Mouse (Mus musculus) myocyte (in vitro differentiated cells): ENCODE results near the gene Prpf6. TPM values are rescaled to one million over a fixed set of nuclear protein-coding genes. Genes with fewer than 3 reads are reported as not detected.

Source experiments
- H3K27me3 ChIP-seq: one replicate; pipeline ENCODE4 v1.6.1; 2011; ENCODE audit not compliant: control insufficient read depth, insufficient read depth, insufficient read length
- H3K36me3 ChIP-seq: one replicate; pipeline ENCODE4 v1.6.1; 2011; ENCODE audit not compliant: control insufficient read depth, insufficient read depth
- H3K4me2 ChIP-seq: one replicate; pipeline ENCODE4 v1.6.1; 2011; ENCODE audit warnings: low read depth, control low read depth
- H3K4me3 ChIP-seq: one replicate; pipeline ENCODE4 v1.5.1; 2011; ENCODE audit warnings: mild to moderate bottlenecking, control low read depth, moderate library complexity
- H3K79me2 ChIP-seq: one replicate; pipeline ENCODE4 v1.6.1; 2011; ENCODE audit not compliant: control insufficient read depth, insufficient read depth
- H3ac ChIP-seq: one replicate; pipeline ENCODE4 v1.6.1; 2011; ENCODE audit not compliant: control insufficient read depth, insufficient read length
- CEBPB ChIP-seq: IDR thresholded peaks from 2 replicates; pipeline ENCODE4 v1.6.1; 2011; ENCODE audit warnings: mild to moderate bottlenecking, moderate library complexity; ENCODE audit not compliant: poor library complexity, insufficient read depth, severe bottlenecking
- E2F4 ChIP-seq: IDR thresholded peaks from one replicate; pipeline ENCODE4 v1.6.1; 2011; ENCODE audit warnings: mild to moderate bottlenecking, control low read depth, moderate library complexity; ENCODE audit not compliant: insufficient read depth
- MAX ChIP-seq: IDR thresholded peaks from one replicate; pipeline ENCODE4 v1.6.1; 2011; ENCODE audit warnings: low read depth, mild to moderate bottlenecking, control low read depth
- MYOD1 ChIP-seq, 3 experiments: IDR thresholded peaks; one replicate each; pipeline ENCODE4 v1.6.1; 2011; ENCODE audit warnings: control low read depth in 2 of 3, low read depth in 2 of 3, mild to moderate bottlenecking in 2 of 3, moderate library complexity in 1 of 3; ENCODE audit not compliant: insufficient read length in 2 of 3, control insufficient read depth in 1 of 3
- MYOG ChIP-seq, 3 experiments: IDR thresholded peaks; one replicate each; pipeline ENCODE4 v1.6.1; 2011; ENCODE audit warnings: control low read depth in 2 of 3, low read depth in 2 of 3, mild to moderate bottlenecking in 2 of 3; ENCODE audit not compliant: insufficient read length in 2 of 3, control insufficient read depth in 1 of 3, insufficient read depth in 1 of 3
- POLR2A ChIP-seq: IDR thresholded peaks from one replicate; pipeline ENCODE4 v1.6.1; 2011; ENCODE audit warnings: low read depth, mild to moderate bottlenecking, control low read depth, moderate library complexity; ENCODE audit not compliant: insufficient read length
- POLR2AphosphoS2 ChIP-seq: IDR thresholded peaks from one replicate; pipeline ENCODE4 v1.6.1; 2011; ENCODE audit warnings: low read depth, control low read depth; ENCODE audit not compliant: insufficient read length
- REST ChIP-seq: IDR thresholded peaks from one replicate; pipeline ENCODE4 v1.6.1; 2011; ENCODE audit warnings: mild to moderate bottlenecking, control low read depth, moderate library complexity; ENCODE audit not compliant: insufficient read depth, insufficient read length
- SRF ChIP-seq: IDR thresholded peaks from one replicate; pipeline ENCODE4 v1.6.1; 2011; ENCODE audit warnings: low read depth; ENCODE audit not compliant: control insufficient read depth, insufficient read length
- TCF12 ChIP-seq: IDR thresholded peaks from one replicate; pipeline ENCODE4 v1.6.1; 2011; ENCODE audit warnings: mild to moderate bottlenecking, control low read depth; ENCODE audit not compliant: poor library complexity, insufficient read depth, severe bottlenecking
- TCF3 ChIP-seq: IDR thresholded peaks from one replicate; pipeline ENCODE4 v1.6.1; 2011; ENCODE audit warnings: low read depth, control low read depth; ENCODE audit not compliant: insufficient read length
- USF1 ChIP-seq: IDR thresholded peaks from one replicate; pipeline ENCODE4 v1.6.1; 2011; ENCODE audit warnings: low read depth, mild to moderate bottlenecking, control low read depth, moderate library complexity
- polyA plus RNA-seq: library from polyadenylated mRNA; unstranded; fragments of >200 nt; fragmentation: generic; extraction: Trizol; gene quantifications from one replicate; pipeline ENCODE4 v1.2.1, GENCODE M21; 2012; ENCODE audit warnings: missing spikeins

Prpf6 gene
- polyA plus RNA-seq, 1 experiment = 46.0 TPM

GRCm38 (mm10) chr2:181593042-181593421, 1.4 kb downstream of the Prpf6 start:
- H3K27me3 ChIP-seq = no peaks in the 10 kb centered on the region
- H3K79me2 ChIP-seq = no peaks in the 10 kb centered on the region
- no peaks in the 10 kb centered on the region for H3K36me3 ChIP-seq
- no peak for TF ChIP-seq MYOG (IDR thresholded peaks at IDR 0.05; ENCODE audit: control insufficient read depth in 1 of 3, insufficient read depth in 1 of 3, insufficient read length in 2 of 3, low read depth in 2 of 3)
- peak; percentile 33 for TF ChIP-seq SRF
- H3K4me2 ChIP-seq = peak overlapping the region; percentile 93
- H3K4me3 ChIP-seq = peak overlapping the region; percentile 38
- peak overlapping the region; percentile 92 for H3ac ChIP-seq

- no peak overlapping the region for H3ac ChIP-seq
- no peak overlapping the region for H3K4me3 ChIP-seq
- no peak overlapping the region for H3K4me2 ChIP-seq
- H3K36me3 ChIP-seq = no peaks in the 10 kb centered on the region
- H3K79me2 ChIP-seq = no peaks in the 10 kb centered on the region
- no peak for TF ChIP-seq MYOG (IDR thresholded peaks at IDR 0.05; ENCODE audit: control insufficient read depth in 1 of 3, insufficient read depth in 1 of 3, insufficient read length in 2 of 3, low read depth in 2 of 3)
- no peak for TF ChIP-seq MAX
- no peak for TF ChIP-seq POLR2AphosphoS2
- no peak for TF ChIP-seq MYOD1 (IDR thresholded peaks at IDR 0.05; ENCODE audit: control insufficient read depth in 1 of 3, insufficient read length in 2 of 3, low read depth in 2 of 3)
- no peaks in the 10 kb centered on the region for H3K27me3 ChIP-seq
Observed at GRCm38 (mm10) chr2:181593937-181594336, 2.3 kb downstream of the Prpf6 start.

- H3K4me2 ChIP-seq = no peak overlapping the region
- TF ChIP-seq MAX (no peak), USF1 (no peak), SRF (no peak), POLR2AphosphoS2 (no peak), MYOG (IDR thresholded peaks at IDR 0.05; ENCODE audit: control insufficient read depth in 1 of 3, insufficient read depth in 1 of 3, insufficient read length in 2 of 3, low read depth in 2 of 3) (no peak), E2F4 (no peak), POLR2A (no peak), CEBPB (no peak), TCF3 (no peak), MYOD1 (IDR thresholded peaks at IDR 0.05; ENCODE audit: control insufficient read depth in 1 of 3, insufficient read length in 2 of 3, low read depth in 2 of 3) (no peak), TCF12 (no peak), REST (no peak)
- no peaks in the 10 kb centered on the region for H3K27me3 ChIP-seq
- no peaks in the 10 kb centered on the region for H3K36me3 ChIP-seq
- H3K4me3 ChIP-seq = no peak overlapping the region
- no peaks in the 10 kb centered on the region for H3K79me2 ChIP-seq
- no peak overlapping the region for H3ac ChIP-seq
Observed at GRCm38 (mm10) chr2:181594946-181595696, 3.5 kb downstream of the Prpf6 start.

DNA sequence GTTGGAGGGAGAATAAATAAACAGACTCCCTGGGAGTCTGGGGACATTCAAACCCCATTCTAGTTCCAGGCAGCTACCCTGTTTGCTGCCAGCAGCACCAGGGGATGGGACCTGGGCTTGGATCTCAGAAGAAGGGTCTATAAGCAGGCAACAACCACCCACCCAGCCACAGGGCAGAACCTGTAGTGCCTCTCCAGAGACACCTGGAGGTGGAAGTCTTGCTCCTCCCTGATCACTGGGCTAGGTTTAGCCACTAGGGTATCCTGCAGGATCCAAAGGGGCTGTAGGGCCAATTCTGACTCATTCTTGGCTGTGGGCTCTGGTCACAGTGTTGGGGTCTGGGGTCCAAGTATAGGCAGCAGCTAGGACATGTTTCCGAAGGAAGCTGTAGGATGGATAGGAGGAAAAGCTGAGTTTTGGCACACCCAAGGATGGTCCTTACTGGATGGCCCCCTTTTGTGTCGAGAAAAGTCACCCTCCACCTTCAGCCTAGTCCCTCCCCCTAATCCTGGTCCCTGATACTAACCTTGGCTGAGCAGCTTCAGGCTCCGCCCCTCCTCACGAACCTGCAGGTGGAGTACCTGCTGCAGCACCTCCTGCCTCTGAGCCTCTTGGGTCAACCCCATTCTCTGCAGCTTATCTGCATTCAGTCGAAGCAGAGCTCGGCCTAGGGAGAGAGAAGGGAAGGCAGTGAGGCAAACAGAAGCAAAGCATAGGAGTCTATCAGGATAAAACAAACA, 4.7 kb downstream of the Prpf6 start:
- TF ChIP-seq POLR2A = no peak
- TF ChIP-seq MYOG (IDR thresholded peaks at IDR 0.05; ENCODE audit: control insufficient read depth in 1 of 3, insufficient read depth in 1 of 3, insufficient read length in 2 of 3, low read depth in 2 of 3) = no peak
- TF ChIP-seq SRF = no peak
- no peak for TF ChIP-seq CEBPB
- no peak for TF ChIP-seq POLR2AphosphoS2
- no peak for TF ChIP-seq MYOD1 (IDR thresholded peaks at IDR 0.05; ENCODE audit: control insufficient read depth in 1 of 3, insufficient read length in 2 of 3, low read depth in 2 of 3)
- TF ChIP-seq E2F4 = no peak
- H3K27me3 ChIP-seq = no peaks in the 10 kb centered on the region
- no peak overlapping the region for H3K4me3 ChIP-seq
- H3ac ChIP-seq = no peak overlapping the region
- H3K4me2 ChIP-seq = no peak overlapping the region
- peaks cover under 1% of the 10 kb centered on the region for H3K79me2 ChIP-seq
- H3K36me3 ChIP-seq = no peaks in the 10 kb centered on the region

GRCm38 (mm10) chr2:181597378-181598061, 5.9 kb downstream of the Prpf6 start:
- H3ac ChIP-seq = no peak overlapping the region
- TF ChIP-seq POLR2A = no peak
- TF ChIP-seq MYOD1 (IDR thresholded peaks at IDR 0.05; ENCODE audit: control insufficient read depth in 1 of 3, insufficient read length in 2 of 3, low read depth in 2 of 3) = peak in 1 of 3 experiments; percentile 25
- TF ChIP-seq SRF = no peak
- no peaks in the 10 kb centered on the region for H3K36me3 ChIP-seq
- H3K27me3 ChIP-seq = no peaks in the 10 kb centered on the region
- no peak overlapping the region for H3K4me2 ChIP-seq
- H3K4me3 ChIP-seq = no peak overlapping the region
- H3K79me2 ChIP-seq = peaks cover 12% of the 10 kb centered on the region
